Mouse (Mus musculus): ENCODE results near the gene Sarm1. TPM values are rescaled to one million over a fixed set of nuclear protein-coding genes. Genes with fewer than 3 reads are reported as not detected.

Gene Sarm1
- polyA plus RNA-seq, 1 experiment from 2014 or later = 45.0 TPM

DNA sequence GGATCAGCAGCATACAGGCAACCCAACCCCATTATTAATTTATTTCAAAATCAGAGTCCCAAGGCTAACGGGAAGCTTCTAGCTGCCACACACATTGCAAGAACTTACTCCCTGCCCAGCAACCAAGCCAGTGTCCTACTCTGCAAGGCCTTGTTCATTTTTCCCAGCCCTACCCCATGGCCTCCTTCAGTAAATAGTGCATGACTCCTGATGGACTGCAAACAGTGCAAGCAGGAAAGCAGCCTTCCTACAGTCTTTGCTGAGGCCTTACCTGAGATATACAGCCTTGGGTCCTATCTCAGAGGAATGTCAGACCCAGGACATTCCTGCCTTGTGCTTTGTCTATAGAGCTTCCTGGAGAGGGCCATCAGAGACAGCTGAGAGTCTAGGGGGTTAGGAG, 72.0 kb downstream of the Sarm1 start:
- H3K27ac ChIP-seq = no peak overlapping the region
- no peaks in the 10 kb centered on the region for H3K36me3 ChIP-seq
- no peak overlapping the region for H3K4me2 ChIP-seq
- H3K4me1 ChIP-seq (replicated peaks) = no peaks in the 10 kb centered on the region
- H3K4me3 ChIP-seq = no peak overlapping the region
- WGBS = 96% methylated on average over 1 of the region's 1 CpGs
- no peak for ATAC-seq (ENCODE audit: low FRiP score)
- no peak overlapping the region for H3K9ac ChIP-seq
- peaks cover 7% of the 10 kb centered on the region; the same call in 1 of the 2 replicates for H3K27me3 ChIP-seq
- no peaks in the 10 kb centered on the region for H3K9me3 ChIP-seq

DNA sequence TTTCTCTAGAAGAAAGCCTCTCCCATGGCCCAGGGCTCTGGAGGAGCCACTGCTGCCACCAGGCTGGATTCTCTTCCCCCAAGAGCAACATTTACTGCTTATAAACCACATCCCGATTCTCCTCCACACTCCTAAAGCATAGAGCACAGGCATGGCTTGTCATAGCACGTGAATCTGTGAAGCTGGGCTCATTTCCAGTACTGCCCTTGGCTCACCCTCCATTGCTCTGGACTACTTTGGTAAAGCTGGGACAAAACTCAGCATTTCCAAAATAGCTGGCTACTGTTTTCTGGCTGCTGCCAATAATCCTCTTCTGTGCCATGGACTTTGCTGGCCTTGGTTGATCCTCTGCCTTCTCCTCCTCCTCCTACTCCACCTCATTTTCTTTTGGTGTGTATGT, 73.2 kb downstream of the Sarm1 start:
- Histone ChIP-seq H3K27me3 (peaks cover 7% of the 10 kb centered on the region; the same call in 1 of the 2 replicates), H3K4me3 (no peak overlapping the region), H3K4me1 (replicated peaks) (no peaks in the 10 kb centered on the region), H3K9me3 (no peaks in the 10 kb centered on the region), H3K9ac (no peak overlapping the region), H3K4me2 (no peak overlapping the region), H3K36me3 (no peaks in the 10 kb centered on the region), H3K27ac (no peak overlapping the region)
- ATAC-seq (ENCODE audit: low FRiP score) = no peak
- WGBS = 73% methylated on average over 2 of the region's 2 CpGs

Other genes starting within 250 kb of the Sarm1 start
- gene 2610507B11Rik, start 236.0 kb downstream of the Sarm1 start, polyA plus RNA-seq (2015; fragmentation: Nextera tagmentation; extraction: Ambion mirVana) = 64.9 and 67.2 TPM in 2 replicates
- gene BC030499, start 206.9 kb downstream of the Sarm1 start, polyA plus RNA-seq (2015; fragmentation: Nextera tagmentation; extraction: Ambion mirVana) = 0.19 and 0.49 TPM in 2 replicates
- gene Spag5, start 196.2 kb downstream of the Sarm1 start, polyA plus RNA-seq (2015; fragmentation: Nextera tagmentation; extraction: Ambion mirVana) = 9.9 and 10.2 TPM in 2 replicates
- 144 and 175 TPM in 2 replicates for gene Aldoc, start 174.8 kb downstream of the Sarm1 start, polyA plus RNA-seq (2015; fragmentation: Nextera tagmentation; extraction: Ambion mirVana)
- 75.0 and 78.2 TPM in 2 replicates for gene Pigs, start 169.3 kb downstream of the Sarm1 start, polyA plus RNA-seq (2015; fragmentation: Nextera tagmentation; extraction: Ambion mirVana)
- 75.1 and 76.7 TPM in 2 replicates for gene Unc119, start 154.3 kb downstream of the Sarm1 start, polyA plus RNA-seq (2015; fragmentation: Nextera tagmentation; extraction: Ambion mirVana)
- not detected in 2 replicates for gene Foxn1, start 111.2 kb downstream of the Sarm1 start, polyA plus RNA-seq (2015; fragmentation: Nextera tagmentation; extraction: Ambion mirVana)
- not detected in 2 replicates for gene Slc13a2, start 75.5 kb downstream of the Sarm1 start, polyA plus RNA-seq (2015; fragmentation: Nextera tagmentation; extraction: Ambion mirVana)
- 22.2 and 22.9 TPM in 2 replicates for gene Slc46a1, start 32.1 kb downstream of the Sarm1 start, polyA plus RNA-seq (2015; fragmentation: Nextera tagmentation; extraction: Ambion mirVana)
- 171 and 184 TPM in 2 replicates for gene Vtn, start 1.3 kb upstream of the Sarm1 start, polyA plus RNA-seq (2015; fragmentation: Nextera tagmentation; extraction: Ambion mirVana)
- gene Sebox, start 5.7 kb upstream of the Sarm1 start, polyA plus RNA-seq (2015; fragmentation: Nextera tagmentation; extraction: Ambion mirVana) = 0.13 and 0.19 TPM in 2 replicates
- gene Tmem199, start 14.4 kb upstream of the Sarm1 start, polyA plus RNA-seq (2015; fragmentation: Nextera tagmentation; extraction: Ambion mirVana) = 93.6 and 101 TPM in 2 replicates
- gene Poldip2, start 14.4 kb upstream of the Sarm1 start, polyA plus RNA-seq (2015; fragmentation: Nextera tagmentation; extraction: Ambion mirVana) = 185 and 190 TPM in 2 replicates
- gene Tnfaip1, start 38.6 kb upstream of the Sarm1 start, polyA plus RNA-seq (2015; fragmentation: Nextera tagmentation; extraction: Ambion mirVana) = 51.9 and 52.4 TPM in 2 replicates
- 118 and 124 TPM in 2 replicates for gene Ift20, start 38.6 kb upstream of the Sarm1 start, polyA plus RNA-seq (2015; fragmentation: Nextera tagmentation; extraction: Ambion mirVana)
- 28.5 and 30.5 TPM in 2 replicates for gene Tmem97, start 53.0 kb upstream of the Sarm1 start, polyA plus RNA-seq (2015; fragmentation: Nextera tagmentation; extraction: Ambion mirVana)
- gene Nlk, start 199.6 kb upstream of the Sarm1 start, polyA plus RNA-seq (2015; fragmentation: Nextera tagmentation; extraction: Ambion mirVana) = 29.9 and 31.8 TPM in 2 replicates